Mouse (Mus musculus) liver, postnatal 0 days (tissue): ENCODE results near the gene Ppm1h. TPM values are rescaled to one million over a fixed set of nuclear protein-coding genes. Genes with fewer than 3 reads are reported as not detected.

Experiments
- ATAC-seq: fragments of 200-750 bp; cut with Nextera tagmentation; 2 replicates; pipeline ENCODE4 v1.8.0; 2017; ENCODE audit warnings: mild to moderate bottlenecking, moderate library complexity
- DNase-seq: peaks from one replicate; pipeline ENCODE4 v3.0.0-alpha.2; 2016
- H3K27ac ChIP-seq: fragments of 300-500 bp; sonication (generic); 2 replicates; pipeline ENCODE4 v1.5.1; 2014; ENCODE audit warnings: antibody characterized with exemption, moderate library complexity, mild to moderate bottlenecking, low read depth
- H3K27me3 ChIP-seq: fragments of 300-500 bp; sonication (generic); 2 replicates; pipeline ENCODE4 v1.6.1; 2014; ENCODE audit warnings: low read length, control low read depth, mixed read lengths; ENCODE audit not compliant: insufficient read depth
- H3K36me3 ChIP-seq: fragments of 300-500 bp; sonication (generic); replicated peaks from 2 replicates; pipeline ENCODE4 v1.6.1; 2014; ENCODE audit warnings: mild to moderate bottlenecking, control low read depth, low read length, moderate library complexity, mixed read lengths; ENCODE audit not compliant: insufficient read depth
- H3K4me1 ChIP-seq: fragments of 300-500 bp; sonication (generic); 2 replicates; pipeline ENCODE4 v1.6.1; 2014; ENCODE audit warnings: antibody characterized with exemption, mild to moderate bottlenecking, control low read depth; ENCODE audit not compliant: insufficient read depth
- H3K4me2 ChIP-seq: fragments of 300-500 bp; sonication (generic); 2 replicates; pipeline ENCODE4 v1.6.1; 2014; ENCODE audit warnings: low read depth, mild to moderate bottlenecking, low read length, moderate library complexity, mixed read lengths
- H3K4me3 ChIP-seq: fragments of 300-500 bp; sonication (generic); 2 replicates; pipeline ENCODE4 v1.5.1; 2014; ENCODE audit warnings: low read depth, low read length
- H3K9ac ChIP-seq: fragments of 300-500 bp; sonication (generic); replicated peaks from 2 replicates; pipeline ENCODE4 v1.6.1; 2014; ENCODE audit warnings: mild to moderate bottlenecking, moderate library complexity
- H3K9me3 ChIP-seq: fragments of 300-500 bp; sonication (generic); 2 replicates; pipeline ENCODE4 v1.6.1; 2016; ENCODE audit warnings: mild to moderate bottlenecking, control low read depth, low read length, mixed read lengths
- CTCF ChIP-seq: sonication (generic); IDR thresholded peaks from 2 replicates; pipeline ENCODE4 v1.5.1; 2016; ENCODE audit warnings: antibody characterized with exemption, low read depth
- EP300 ChIP-seq: IDR thresholded peaks from 2 replicates; pipeline ENCODE4 v1.6.1; 2016; ENCODE audit warnings: antibody characterized with exemption, low read depth, mild to moderate bottlenecking
- WGBS: fragments of 180-500 bp; shearing (Covaris S2); extraction: QIAGEN DNeasy Blood & Tissue Kit; methylation state at CpG from one replicate; pipeline ENCODE4 v1.1.7; 2014; ENCODE audit not compliant: insufficient replicate concordance; 5-methylcytosine and 5-hydroxymethylcytosine counted together
- polyA plus RNA-seq: library from polyadenylated mRNA; unstranded; fragments of >200 nt; fragmentation: Nextera tagmentation; extraction: Ambion mirVana; gene quantifications from 2 replicates; pipeline ENCODE4 v1.2.1, GENCODE M21; 2015

Gene Ppm1h
- polyA plus RNA-seq, 1 experiment from 2014 or later, result 3.9 TPM

GRCm38 (mm10) chr10:122815094-122815493 lies 136.5 kb downstream of the Ppm1h start:
- Histone ChIP-seq H3K9me3 (no peaks in the 10 kb centered on the region), H3K4me3 (no peak overlapping the region), H3K4me1 (no peaks in the 10 kb centered on the region), H3K27ac (no peak overlapping the region), H3K27me3 (no peaks in the 10 kb centered on the region), H3K9ac (no peak overlapping the region), H3K4me2 (peak overlapping the region; percentile 47), H3K36me3 (no peaks in the 10 kb centered on the region)
- TF ChIP-seq EP300, result no peak
- peak; percentile 78 for ATAC-seq
- 23% methylated on average over 14 of the region's 14 CpGs for WGBS
- DNase-seq, result peak; percentile 51

GRCm38 (mm10) chr10:122817741-122818140 lies 139.2 kb downstream of the Ppm1h start:
- no peak overlapping the region for H3K4me2 ChIP-seq
- no peaks in the 10 kb centered on the region for H3K27me3 ChIP-seq
- TF ChIP-seq CTCF (no peak), EP300 (no peak)
- WGBS, result 62% methylated on average over 8 of the region's 8 CpGs
- H3K36me3 ChIP-seq, result no peaks in the 10 kb centered on the region
- no peak overlapping the region for H3K9ac ChIP-seq
- no peak overlapping the region for H3K4me3 ChIP-seq
- H3K27ac ChIP-seq, result no peak overlapping the region
- no peak for DNase-seq
- no peaks in the 10 kb centered on the region for H3K9me3 ChIP-seq
- ATAC-seq, result no peak
- no peaks in the 10 kb centered on the region for H3K4me1 ChIP-seq

- H3K27me3 ChIP-seq, result no peaks in the 10 kb centered on the region
- H3K9ac ChIP-seq, result no peak overlapping the region
- DNase-seq (no peak), ATAC-seq (no peak)
- no peaks in the 10 kb centered on the region for H3K4me1 ChIP-seq
- H3K36me3 ChIP-seq, result no peaks in the 10 kb centered on the region
- no peaks in the 10 kb centered on the region for H3K9me3 ChIP-seq
- TF ChIP-seq CTCF, result no peak
- TF ChIP-seq EP300, result no peak
- H3K4me2 ChIP-seq, result no peak overlapping the region
- H3K27ac ChIP-seq, result no peak overlapping the region
- no peak overlapping the region for H3K4me3 ChIP-seq
- 86% methylated on average over 6 of the region's 6 CpGs for WGBS
These were observed 141.2 kb downstream of the Ppm1h start for GRCm38 (mm10) chr10:122819808-122820207.

- ATAC-seq, result no peak
- Histone ChIP-seq H3K4me1 (no peaks in the 10 kb centered on the region), H3K4me2 (no peak overlapping the region), H3K36me3 (no peaks in the 10 kb centered on the region), H3K27me3 (no peaks in the 10 kb centered on the region), H3K4me3 (no peak overlapping the region), H3K9me3 (no peaks in the 10 kb centered on the region), H3K27ac (no peak overlapping the region), H3K9ac (no peak overlapping the region)
- TF ChIP-seq CTCF (no peak), EP300 (no peak)
- WGBS, result 75% methylated on average over 6 of the region's 6 CpGs
- no peak for DNase-seq
These were observed 143.0 kb downstream of the Ppm1h start for GRCm38 (mm10) chr10:122821549-122821948.

- TF ChIP-seq CTCF (no peak), EP300 (no peak)
- Histone ChIP-seq H3K27ac (no peak overlapping the region), H3K9ac (no peak overlapping the region), H3K4me3 (no peak overlapping the region), H3K4me2 (no peak overlapping the region), H3K27me3 (no peaks in the 10 kb centered on the region), H3K4me1 (no peaks in the 10 kb centered on the region), H3K9me3 (no peaks in the 10 kb centered on the region), H3K36me3 (no peaks in the 10 kb centered on the region)
- whole genome bisulfite sequencing, result 85% methylated on average over 13 of the region's 13 CpGs
- DNase-seq (no peak), ATAC-seq (no peak)
These were observed 145.1 kb downstream of the Ppm1h start for GRCm38 (mm10) chr10:122823642-122824041.

GRCm38 (mm10) chr10:122826696-122827331 lies 148.3 kb downstream of the Ppm1h start:
- H3K4me3 ChIP-seq, result no peak overlapping the region
- H3K4me1 ChIP-seq, result no peaks in the 10 kb centered on the region
- H3K4me2 ChIP-seq, result no peak overlapping the region
- ATAC-seq (no peak), DNase-seq (no peak)
- 81% methylated on average over 16 of the region's 16 CpGs for WGBS
- H3K36me3 ChIP-seq, result no peaks in the 10 kb centered on the region
- TF ChIP-seq EP300 (no peak), CTCF (no peak)
- H3K27ac ChIP-seq, result no peak overlapping the region
- H3K27me3 ChIP-seq, result no peaks in the 10 kb centered on the region
- H3K9me3 ChIP-seq, result no peaks in the 10 kb centered on the region
- no peak overlapping the region for H3K9ac ChIP-seq
